Mouse (Mus musculus) liver, embryonic 14.5 days (tissue): ENCODE data around the gene Trim7.

Experiments
- CTCF ChIP-seq: IDR thresholded peaks from 2 replicates; pipeline ENCODE4 v1.5.1; 2016; ENCODE audit warnings: antibody characterized with exemption, low read depth, control low read depth
- EP300 ChIP-seq: IDR thresholded peaks from 2 replicates; pipeline ENCODE4 v1.6.1; 2016; ENCODE audit warnings: antibody characterized with exemption, low read depth

DNA sequence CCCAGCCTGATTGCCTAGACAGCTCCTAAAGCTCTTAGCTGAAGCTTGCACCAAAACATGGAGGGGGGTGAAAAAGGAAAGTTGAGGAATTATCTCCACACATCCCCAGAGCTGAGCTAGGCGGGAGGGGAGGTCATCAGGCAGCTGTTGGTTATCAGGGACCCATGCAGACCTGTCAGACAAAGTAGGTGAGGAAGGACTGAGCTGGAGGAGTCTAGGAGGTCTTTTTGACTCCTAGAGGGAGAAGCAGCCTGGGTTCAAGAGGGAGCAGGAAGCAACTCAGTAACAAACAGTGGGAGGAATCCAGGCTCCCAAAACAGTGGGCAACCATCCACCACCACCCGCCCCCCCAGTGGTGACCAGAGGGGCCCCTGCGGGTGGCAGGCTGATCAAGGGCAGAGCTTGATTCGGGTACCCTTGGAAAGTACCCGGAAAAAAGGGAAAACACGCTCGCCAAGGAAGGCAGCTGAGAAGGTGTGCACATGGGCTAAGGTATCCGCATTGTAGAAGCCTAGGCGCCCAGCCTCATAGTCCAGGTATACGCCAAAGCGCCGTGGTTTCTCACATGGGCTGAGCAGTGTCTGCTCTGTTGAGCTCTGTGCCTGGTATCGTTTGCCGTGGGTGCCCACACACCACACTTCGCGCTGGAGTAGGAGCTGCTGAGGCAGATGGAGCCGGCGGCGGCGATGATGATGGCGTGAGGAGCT is 18.9 kb upstream of the Trim7 start:
- TF ChIP-seq CTCF (no peak), EP300 (no peak)
